Mouse (Mus musculus) layer of hippocampus, postnatal 14 days (tissue): ENCODE results near the gene Scyl3. TPM values are rescaled to one million over a fixed set of nuclear protein-coding genes. Genes with fewer than 3 reads are reported as not detected.
A peak's percentile ranks its signal among the peaks of the same experiment; 100 is the strongest.

Experiments
- DNase-seq, 2 experiments: peaks; one replicate each; pipeline ENCODE4 v3.0.0; 2021 to 2022; ENCODE audit warnings: low spot score in 2 of 2, mixed read lengths in 1 of 2
- total RNA-seq, 2 experiments: library from RNA; stranded (reverse); gene quantifications; 2 replicates each; pipeline ENCODE4 v1.2.3; 2021

The Scyl3 gene
- total RNA-seq, 2 experiments from 2014 or later = 19.6 to 24.0 TPM

DNA sequence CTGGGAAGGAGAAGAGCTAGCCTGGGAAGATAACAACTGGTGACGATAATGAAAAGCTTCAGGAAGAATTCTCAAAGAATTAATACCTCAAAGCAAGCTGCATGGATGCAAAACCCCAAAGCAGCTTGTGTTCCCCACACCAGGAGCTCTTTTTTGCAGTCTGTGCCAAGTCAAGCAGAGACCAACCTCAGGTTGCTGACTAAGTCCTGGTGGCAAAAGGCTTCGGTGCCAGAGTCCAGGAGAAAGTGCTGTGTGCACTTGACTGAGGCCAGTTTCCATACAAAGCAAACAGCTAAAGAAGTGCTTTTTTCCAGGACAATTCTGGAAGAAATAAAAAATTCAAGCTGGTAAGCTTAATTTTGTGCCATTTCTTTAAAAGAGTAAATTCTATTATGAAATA is 24.5 kb downstream of the Scyl3 start:
- DNase-seq = no peak

DNA sequence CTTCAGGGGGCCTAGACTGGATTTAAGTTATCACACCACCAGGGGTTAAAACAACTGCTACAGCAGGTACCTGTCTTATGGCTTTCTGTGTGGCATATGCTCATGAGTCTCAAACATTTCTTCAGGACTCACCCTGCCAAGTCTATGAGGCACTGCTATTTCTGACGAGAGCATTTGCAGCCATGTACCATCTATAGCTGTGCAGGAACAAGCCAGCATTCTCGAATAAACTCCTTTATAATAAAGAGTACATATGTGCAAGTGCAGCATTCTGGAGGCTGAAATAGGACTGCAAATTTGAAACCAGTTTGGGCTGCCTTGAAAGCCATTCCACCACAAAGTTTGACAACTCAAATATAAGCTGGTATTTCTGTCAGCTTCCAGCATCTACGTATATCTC is 29.1 kb downstream of the Scyl3 start:
- no peak for DNase-seq

DNA sequence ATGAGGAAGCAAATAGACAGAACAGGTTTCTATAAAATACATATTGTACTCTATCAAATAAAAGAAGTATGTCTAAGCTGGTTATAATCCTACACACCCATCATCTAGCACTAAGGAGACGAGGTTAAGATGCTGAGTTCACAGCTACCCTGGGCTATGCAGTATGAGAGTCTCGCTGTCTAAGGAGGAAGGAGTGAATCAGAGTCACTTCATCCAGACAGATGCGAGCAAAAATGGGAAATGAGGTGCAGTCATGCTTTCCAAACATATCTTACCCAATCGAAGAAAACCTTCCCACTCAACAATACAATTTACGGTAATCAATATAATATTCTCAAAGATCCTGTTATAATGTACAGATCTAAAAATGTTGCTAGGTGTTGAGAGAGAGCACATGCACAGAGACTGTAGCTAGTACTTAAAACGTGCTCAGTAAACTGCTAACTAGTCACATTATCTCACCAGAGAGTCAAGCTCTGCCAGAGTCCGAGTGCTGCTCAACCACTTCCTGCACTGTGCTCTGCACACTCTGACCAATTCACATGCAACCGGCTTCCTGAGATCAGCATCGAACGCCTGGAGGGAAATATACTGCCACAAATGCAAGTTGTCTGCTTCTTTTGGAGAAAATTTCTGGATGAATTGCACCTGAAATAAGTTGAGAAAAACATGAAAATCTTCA is 35.2 kb downstream of the Scyl3 start:
- no peak for DNase-seq

DNA sequence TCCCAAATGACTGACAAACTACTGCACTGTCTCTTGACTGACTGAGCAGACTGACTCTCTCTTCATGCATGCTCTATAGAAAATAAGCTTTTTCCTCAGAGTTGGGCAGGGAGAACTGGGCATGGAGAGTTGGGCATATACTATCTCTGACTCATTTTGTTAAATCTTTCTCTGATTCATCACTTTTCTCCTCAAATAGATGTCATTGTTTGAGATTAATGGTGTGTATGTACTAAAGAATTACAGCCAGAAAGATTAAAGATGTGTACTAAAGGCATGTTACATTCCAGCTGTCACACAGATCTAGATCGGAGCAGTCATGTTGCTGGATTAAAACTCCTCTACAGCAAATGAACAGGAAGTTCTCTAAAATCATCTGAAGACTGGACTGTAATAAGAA is 45.6 kb downstream of the Scyl3 start:
- DNase-seq = no peak

DNA sequence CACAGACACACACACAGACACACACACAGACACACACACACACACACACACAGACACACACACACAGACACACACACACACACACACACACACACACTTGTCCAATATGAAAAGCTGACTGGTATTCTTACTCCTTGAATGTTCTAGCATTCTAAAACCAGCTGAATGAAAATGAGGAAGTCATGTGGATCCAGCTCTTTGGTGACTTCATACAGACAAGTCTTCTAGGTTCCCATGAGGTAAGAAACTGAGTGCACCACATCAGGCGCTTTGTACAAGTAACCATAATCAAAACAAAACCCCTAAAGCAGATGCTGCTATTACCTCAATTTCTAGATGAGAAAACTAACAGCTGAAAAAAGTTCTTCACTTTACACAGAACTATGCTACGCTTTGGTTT is 46.2 kb downstream of the Scyl3 start:
- no peak for DNase-seq

DNA sequence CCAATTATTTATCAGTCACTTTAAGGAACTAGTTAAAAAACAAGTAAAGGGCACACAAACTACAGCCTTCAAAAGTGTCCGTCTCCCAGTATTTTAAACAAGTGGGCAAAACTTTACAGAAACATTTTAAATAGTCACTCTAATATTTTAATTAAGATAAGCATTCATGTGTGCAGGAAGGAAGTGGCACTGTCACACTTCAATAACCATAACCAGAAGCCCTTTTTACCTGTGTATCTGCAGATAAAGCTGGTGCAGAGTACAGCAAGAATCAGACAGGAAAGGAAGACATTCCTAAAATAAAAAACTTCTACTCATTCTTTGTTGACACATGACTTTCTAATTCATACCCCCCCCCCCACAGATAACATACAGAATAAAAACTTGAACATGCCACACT is 47.6 kb downstream of the Scyl3 start:
- DNase-seq = no peak

DNA sequence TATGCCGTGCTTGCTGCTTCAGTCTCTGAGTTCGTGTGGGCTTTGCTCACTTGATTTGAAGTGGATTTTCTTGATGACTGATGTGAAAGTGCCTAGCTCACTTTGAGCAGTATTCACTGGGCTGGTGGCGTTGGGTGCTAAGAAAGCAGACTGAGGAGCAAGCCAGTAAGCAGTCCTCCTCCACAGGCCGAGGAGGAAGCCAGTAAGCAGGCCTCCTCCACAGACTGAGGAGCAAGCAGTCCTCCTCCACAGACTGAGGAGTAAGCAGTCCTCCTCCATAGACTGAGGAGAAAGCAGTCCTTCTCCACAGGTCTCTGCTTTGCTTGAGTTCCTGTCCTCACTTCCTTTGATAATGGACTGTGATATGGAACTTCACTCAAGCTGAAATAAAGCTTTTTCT is 63.5 kb downstream of the Scyl3 start:
- no peak for DNase-seq

DNA sequence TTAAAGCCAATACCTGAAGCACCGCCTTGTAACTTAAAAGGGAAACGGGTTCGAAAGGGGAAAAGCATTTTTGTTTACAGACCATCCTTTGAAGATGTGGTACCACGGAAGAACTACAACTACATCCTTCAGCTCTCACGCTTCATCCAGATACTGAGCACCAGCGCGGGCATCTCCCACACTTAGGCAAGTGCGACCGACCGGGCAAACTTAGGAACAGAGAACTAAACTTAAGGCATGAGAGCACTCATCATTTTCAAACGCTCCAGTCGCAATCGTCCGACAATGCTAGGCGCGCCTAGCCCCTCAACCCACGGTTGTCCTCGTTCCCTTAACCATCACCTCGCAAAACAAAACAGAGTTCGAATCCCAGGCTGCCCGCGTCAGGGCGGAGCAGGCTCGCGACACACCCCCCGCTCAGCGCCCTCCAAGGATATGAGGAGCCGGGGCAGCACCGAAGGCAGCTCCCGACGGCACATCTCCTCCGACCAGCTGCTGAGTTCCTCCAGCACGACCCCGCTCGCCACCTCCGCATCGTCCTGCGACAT is 65.3 kb downstream of the Scyl3 start:
- no peak for DNase-seq

DNA sequence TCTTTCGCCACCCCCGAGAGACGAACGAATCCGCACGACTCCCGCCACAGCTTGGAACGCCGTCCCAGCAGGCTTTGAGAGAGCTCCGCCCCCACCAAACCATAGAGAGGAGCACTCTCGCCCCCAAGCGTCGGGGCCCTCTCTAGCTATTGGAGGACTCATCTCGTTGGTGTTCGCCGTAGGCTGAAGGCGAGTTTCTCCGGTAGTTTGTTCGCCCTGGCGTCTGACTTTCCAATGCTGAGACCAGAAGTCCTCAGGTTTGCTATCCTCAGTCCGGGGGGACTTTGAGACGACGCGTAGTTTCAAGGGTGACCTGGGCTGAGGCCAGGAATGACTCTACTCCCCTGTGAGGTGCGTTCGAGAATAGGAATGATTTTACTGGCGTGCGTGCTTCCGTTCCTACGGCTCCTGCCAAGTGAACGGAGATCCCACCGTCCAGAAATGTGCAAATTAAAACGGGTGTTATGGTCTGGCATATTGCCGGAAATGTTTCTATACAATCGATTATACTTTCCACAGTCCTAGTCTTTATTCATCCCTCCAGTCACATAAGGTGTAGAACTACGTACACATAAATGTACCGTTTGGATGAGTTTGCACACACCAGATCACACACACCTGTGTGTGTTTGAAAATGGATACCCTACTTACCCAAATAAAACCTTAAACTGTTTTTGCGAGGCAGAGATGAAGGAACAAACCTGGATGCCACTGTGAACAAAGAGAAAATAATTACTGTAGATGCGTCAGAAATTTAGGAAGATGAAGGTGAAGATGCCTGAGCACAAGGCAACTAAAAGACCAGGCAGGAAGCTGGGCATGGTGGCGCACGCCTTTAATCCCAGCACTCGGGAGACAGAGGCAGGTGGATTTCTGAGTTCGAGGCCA is 66.1 kb downstream of the Scyl3 start, which contains the start of the genes BC055324 and Mettl18:
BC055324 (minus strand) TSS at position 76 of the 888 bp plus-strand sequence.
Mettl18 (plus strand) TSS at position 169 of the 888 bp plus-strand sequence.
- DNase-seq = peak; percentile 90 to 92

DNA sequence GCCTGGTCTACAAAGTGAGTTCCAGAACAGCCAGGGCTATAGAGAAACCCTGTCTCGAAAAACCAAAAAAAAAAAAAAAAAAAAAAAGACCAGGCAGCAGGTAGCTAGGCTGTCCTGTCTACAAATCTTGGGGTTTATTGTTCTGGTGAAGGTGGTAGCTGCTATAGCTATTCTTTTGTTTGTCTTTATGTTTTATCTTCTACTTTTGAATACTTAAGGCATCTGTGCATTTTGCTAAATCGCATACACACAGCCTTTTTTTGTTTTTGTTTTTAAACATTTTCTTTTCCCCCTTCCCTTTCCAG is 66.7 kb downstream of the Scyl3 start:
- DNase-seq = no peak

DNA sequence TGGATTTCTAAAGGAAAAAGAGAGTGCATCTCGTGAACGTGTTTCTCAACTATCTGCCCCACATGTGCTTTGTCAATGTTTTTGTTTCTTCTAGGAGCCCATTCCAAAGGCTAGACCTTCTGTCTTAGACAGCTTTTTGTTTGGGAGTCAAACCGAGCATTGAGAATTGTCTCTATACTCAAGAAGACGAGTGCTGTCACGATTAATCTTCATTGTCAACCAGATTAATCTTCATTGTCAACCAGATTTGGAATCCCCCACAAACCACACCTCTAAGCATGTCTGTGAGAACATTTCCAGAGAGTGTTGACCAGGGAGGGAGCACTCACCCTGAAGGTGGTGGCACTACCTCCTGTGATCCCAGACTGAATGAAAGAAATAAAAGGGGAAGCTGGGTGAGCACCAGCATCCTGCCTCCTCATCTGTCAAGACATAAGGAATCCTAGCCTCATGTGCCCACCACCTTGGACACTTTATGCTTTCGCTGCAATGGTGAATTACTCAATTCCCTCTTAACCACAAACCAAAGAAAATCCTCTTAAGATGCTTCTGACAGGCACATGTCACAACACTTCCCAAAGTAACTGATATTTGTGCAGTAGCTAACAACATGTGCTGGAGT is 73.0 kb downstream of the Scyl3 start:
- no peak for DNase-seq

DNA sequence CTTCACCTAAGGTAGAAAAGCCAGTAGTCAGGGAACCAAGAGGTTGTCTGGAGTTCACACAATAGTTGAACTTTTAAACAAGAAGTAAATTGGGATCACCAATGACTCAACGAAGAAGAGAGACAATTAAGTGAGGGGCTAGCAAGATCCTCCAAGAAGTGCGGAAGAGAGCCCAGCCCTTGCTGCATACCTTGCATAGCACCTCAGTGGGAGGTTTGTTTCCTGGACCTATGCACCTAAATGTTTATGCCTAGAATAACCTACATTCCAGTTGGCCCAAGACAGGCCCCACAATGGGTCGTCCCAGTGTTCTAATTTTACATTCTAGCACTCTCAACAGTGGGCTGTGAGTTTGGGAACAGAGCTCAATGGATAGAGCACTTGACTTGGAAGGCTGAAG is 75.4 kb downstream of the Scyl3 start:
- DNase-seq = no peak

Other genes with a start within 250 kb of the Scyl3 start
- gene Mettl11b, start 203.9 kb upstream of the Scyl3 start, total RNA-seq = 1 to 10 TPM; 3.7 to 4.9 TPM
- 100 to 1,000 TPM; 195 to 199 TPM for gene Kifap3, start 149.5 kb upstream of the Scyl3 start, total RNA-seq
- gene BC055324, start 65.7 kb downstream of the Scyl3 start, total RNA-seq = 1 to 10 TPM in 1 of 2 experiments, under 1 TPM in 1; 0.85 to 1.4 TPM
- 1 to 10 TPM; 4.1 to 6.9 TPM for gene Mettl18, start 65.8 kb downstream of the Scyl3 start, total RNA-seq
- under 1 TPM in 1 of 2 experiments, not detected in 1; 0.12 TPM for gene Sele, start 119.1 kb downstream of the Scyl3 start, total RNA-seq
- gene Sell, start 132.9 kb downstream of the Scyl3 start, total RNA-seq = not detected
- gene Selp, start 186.2 kb downstream of the Scyl3 start, total RNA-seq = not detected
- 1 to 10 TPM in 1 of 2 experiments, under 1 TPM in 1; 0.55 to 4.6 TPM for gene F5, start 222.7 kb downstream of the Scyl3 start, total RNA-seq